Mouse (Mus musculus) 3T3-L1 (cell line): ENCODE data around the gene Rfpl4.
"Not testable (repeated sequence)": the region's sequence is repeated elsewhere in the genome, so short reads cannot be mapped to it uniquely, and the experiment has no call there.

Source experiments
- DNase-seq: peaks from one replicate; pipeline ENCODE4 v3.0.0-alpha.2; 2015; ENCODE audit warnings: low read depth, low spot score

The Rfpl4 gene

GRCm38 (mm10) chr7:5080815-5081214 is 35.9 kb downstream of the Rfpl4 start:
- DNase-seq, result peak; percentile 28

GRCm38 (mm10) chr7:5080010-5080751 is 36.6 kb downstream of the Rfpl4 start, which contains the start of gene Epn1:
TSS of gene Epn1 (plus strand) at chr7:5080235.
- DNase-seq, result peak; percentile 91

GRCm38 (mm10) chr7:5079365-5080009 is 37.3 kb downstream of the Rfpl4 start:
- not testable (repeated sequence) for DNase-seq

GRCm38 (mm10) chr7:5076931-5077330 is 39.8 kb downstream of the Rfpl4 start:
- no peak for DNase-seq

- no peak for DNase-seq
These were observed 41.8 kb downstream of the Rfpl4 start for GRCm38 (mm10) chr7:5074984-5075383.

GRCm38 (mm10) chr7:5073586-5073985 is 43.2 kb downstream of the Rfpl4 start:
- no peak for DNase-seq

GRCm38 (mm10) chr7:5064886-5065285 is 51.9 kb downstream of the Rfpl4 start:
- no peak for DNase-seq

GRCm38 (mm10) chr7:5062360-5063001 is 54.3 kb downstream of the Rfpl4 start:
- DNase-seq, result peak; percentile 86

GRCm38 (mm10) chr7:5061774-5062359 is 54.9 kb downstream of the Rfpl4 start, which contains the start of gene U2af2:
TSS of gene U2af2 (plus strand) at chr7:5062143.
- DNase-seq, result peak; percentile 80

- DNase-seq, result peak; percentile 98
These were observed 55.6 kb downstream of the Rfpl4 start for GRCm38 (mm10) chr7:5060944-5061773.

GRCm38 (mm10) chr7:5060239-5060731 is 56.5 kb downstream of the Rfpl4 start:
- peak; percentile 94 for DNase-seq
